Mouse (Mus musculus): Measurements from ENCODE around the gene Tmem200c. TPM values are rescaled to one million over a fixed set of nuclear protein-coding genes. Genes with fewer than 3 reads are reported as not detected.

Gene Tmem200c
- polyA plus RNA-seq, 1 experiment: not detected

- no peak overlapping the region for H3K4me3 ChIP-seq (replicated peaks)
- no peaks in the 10 kb centered on the region for H3K4me1 ChIP-seq (ENCODE audit: control insufficient read depth)
- H3K9me3 ChIP-seq (ENCODE audit: control insufficient read depth, low read length): no peaks in the 10 kb centered on the region
- no peaks in the 10 kb centered on the region for H3K36me3 ChIP-seq (ENCODE audit: control insufficient read depth)
- H3K27me3 ChIP-seq (ENCODE audit: control insufficient read depth): peaks cover 12% of the 10 kb centered on the region
- TF ChIP-seq GATA1 (IDR thresholded peaks at IDR 0.05; ENCODE audit: low read length) (no peak), TAL1 (IDR thresholded peaks at IDR 0.05; ENCODE audit: low read length) (no peak)
Observed at GRCm38 (mm10) chr17:68845931-68846330, 19.5 kb downstream of the Tmem200c start.

- Histone ChIP-seq H3K9me3 (ENCODE audit: control insufficient read depth, low read length) (no peaks in the 10 kb centered on the region), H3K27me3 (ENCODE audit: control insufficient read depth) (no peaks in the 10 kb centered on the region), H3K4me3 (replicated peaks) (no peak overlapping the region), H3K4me1 (ENCODE audit: control insufficient read depth) (no peaks in the 10 kb centered on the region), H3K36me3 (ENCODE audit: control insufficient read depth) (no peaks in the 10 kb centered on the region)
- TF ChIP-seq TAL1 (IDR thresholded peaks at IDR 0.05; ENCODE audit: low read length): no peak
- TF ChIP-seq GATA1 (IDR thresholded peaks at IDR 0.05; ENCODE audit: low read length): no peak
Observed at GRCm38 (mm10) chr17:68848739-68849138, 22.3 kb downstream of the Tmem200c start.

- H3K36me3 ChIP-seq (ENCODE audit: control insufficient read depth): no peaks in the 10 kb centered on the region
- TF ChIP-seq GATA1 (IDR thresholded peaks at IDR 0.05; ENCODE audit: low read length) (no peak), TAL1 (IDR thresholded peaks at IDR 0.05; ENCODE audit: low read length) (no peak)
- no peaks in the 10 kb centered on the region for H3K27me3 ChIP-seq (ENCODE audit: control insufficient read depth)
- no peaks in the 10 kb centered on the region for H3K4me1 ChIP-seq (ENCODE audit: control insufficient read depth)
- no peaks in the 10 kb centered on the region; the same call in 1 of the 2 replicates for H3K9me3 ChIP-seq (ENCODE audit: control insufficient read depth, low read length)
- no peak overlapping the region for H3K4me3 ChIP-seq (replicated peaks)
Observed at GRCm38 (mm10) chr17:68852171-68852966, 25.9 kb downstream of the Tmem200c start.

- no peaks in the 10 kb centered on the region for H3K27me3 ChIP-seq (ENCODE audit: control insufficient read depth)
- TF ChIP-seq TAL1 (IDR thresholded peaks at IDR 0.05; ENCODE audit: low read length): no peak
- no peak for TF ChIP-seq GATA1 (IDR thresholded peaks at IDR 0.05; ENCODE audit: low read length)
Observed at GRCm38 (mm10) chr17:68864175-68864574, 37.8 kb downstream of the Tmem200c start.

GRCm38 (mm10) chr17:68868439-68868838 is 42.0 kb downstream of the Tmem200c start:
- Histone ChIP-seq H3K36me3 (ENCODE audit: control insufficient read depth) (no peaks in the 10 kb centered on the region), H3K27me3 (ENCODE audit: control insufficient read depth) (no peaks in the 10 kb centered on the region), H3K4me3 (replicated peaks) (no peak overlapping the region), H3K4me1 (ENCODE audit: control insufficient read depth) (no peaks in the 10 kb centered on the region), H3K9me3 (ENCODE audit: control insufficient read depth, low read length) (peaks cover 5% of the 10 kb centered on the region; the same call in 1 of the 2 replicates)
- TF ChIP-seq TAL1 (IDR thresholded peaks at IDR 0.05; ENCODE audit: low read length) (no peak), GATA1 (IDR thresholded peaks at IDR 0.05; ENCODE audit: low read length) (no peak)

More at GRCm38 (mm10) chr17:68864175-68864574, 37.8 kb downstream of the Tmem200c start:
- Histone ChIP-seq H3K9me3 (ENCODE audit: control insufficient read depth, low read length) (peaks cover 5% of the 10 kb centered on the region; the same call in 1 of the 2 replicates), H3K4me1 (ENCODE audit: control insufficient read depth) (no peaks in the 10 kb centered on the region), H3K36me3 (ENCODE audit: control insufficient read depth) (no peaks in the 10 kb centered on the region), H3K4me3 (replicated peaks) (no peak overlapping the region)

GRCm38 (mm10) chr17:68874021-68874420 is 47.6 kb downstream of the Tmem200c start:
- TF ChIP-seq GATA1 (IDR thresholded peaks at IDR 0.05; ENCODE audit: low read length) (no peak), TAL1 (IDR thresholded peaks at IDR 0.05; ENCODE audit: low read length) (no peak)
- Histone ChIP-seq H3K27me3 (ENCODE audit: control insufficient read depth) (no peaks in the 10 kb centered on the region), H3K4me3 (replicated peaks) (no peak overlapping the region), H3K4me1 (ENCODE audit: control insufficient read depth) (no peaks in the 10 kb centered on the region), H3K9me3 (ENCODE audit: control insufficient read depth, low read length) (no peaks in the 10 kb centered on the region), H3K36me3 (ENCODE audit: control insufficient read depth) (no peaks in the 10 kb centered on the region)

GRCm38 (mm10) chr17:68875251-68875650 is 48.8 kb downstream of the Tmem200c start:
- Histone ChIP-seq H3K4me1 (ENCODE audit: control insufficient read depth) (no peaks in the 10 kb centered on the region), H3K36me3 (ENCODE audit: control insufficient read depth) (no peaks in the 10 kb centered on the region), H3K9me3 (ENCODE audit: control insufficient read depth, low read length) (no peaks in the 10 kb centered on the region), H3K27me3 (ENCODE audit: control insufficient read depth) (no peaks in the 10 kb centered on the region), H3K4me3 (replicated peaks) (no peak overlapping the region)
- TF ChIP-seq GATA1 (IDR thresholded peaks at IDR 0.05; ENCODE audit: low read length) (no peak), TAL1 (IDR thresholded peaks at IDR 0.05; ENCODE audit: low read length) (no peak)

GRCm38 (mm10) chr17:68875917-68876495 is 49.6 kb downstream of the Tmem200c start:
- TF ChIP-seq GATA1 (IDR thresholded peaks at IDR 0.05; ENCODE audit: low read length): no peak
- no peak for TF ChIP-seq TAL1 (IDR thresholded peaks at IDR 0.05; ENCODE audit: low read length)
- Histone ChIP-seq H3K27me3 (ENCODE audit: control insufficient read depth) (no peaks in the 10 kb centered on the region), H3K9me3 (ENCODE audit: control insufficient read depth, low read length) (no peaks in the 10 kb centered on the region), H3K4me1 (ENCODE audit: control insufficient read depth) (no peaks in the 10 kb centered on the region), H3K4me3 (replicated peaks) (no peak overlapping the region), H3K36me3 (ENCODE audit: control insufficient read depth) (no peaks in the 10 kb centered on the region)

- Histone ChIP-seq H3K9me3 (ENCODE audit: control insufficient read depth, low read length) (no peaks in the 10 kb centered on the region), H3K27me3 (ENCODE audit: control insufficient read depth) (no peaks in the 10 kb centered on the region), H3K4me1 (ENCODE audit: control insufficient read depth) (no peaks in the 10 kb centered on the region), H3K36me3 (ENCODE audit: control insufficient read depth) (no peaks in the 10 kb centered on the region), H3K4me3 (replicated peaks) (no peak overlapping the region)
- TF ChIP-seq GATA1 (IDR thresholded peaks at IDR 0.05; ENCODE audit: low read length): no peak
- TF ChIP-seq TAL1 (IDR thresholded peaks at IDR 0.05; ENCODE audit: low read length): no peak
Observed at GRCm38 (mm10) chr17:68881725-68882524, 55.5 kb downstream of the Tmem200c start.

Measured in erythroblast, embryonic 14.5 days (primary cell).